Mouse (Mus musculus) hindbrain, embryonic 15.5 days (tissue): ENCODE data around the gene Zfp384. TPM values are rescaled to one million over a fixed set of nuclear protein-coding genes. Genes with fewer than 3 reads are reported as not detected.

Experiments
- ATAC-seq: fragments of 200-750 bp; cut with Nextera tagmentation; 2 replicates; pipeline ENCODE4 v1.8.0; 2017; ENCODE audit warnings: low read depth, moderate number of reproducible peaks, moderate TSS enrichment; ENCODE audit not compliant: low FRiP score
- H3K27ac ChIP-seq: fragments of 300-500 bp; sonication (generic); replicated peaks from 2 replicates; pipeline ENCODE4 v1.5.1; 2015; ENCODE audit warnings: mild to moderate bottlenecking, inconsistent platforms
- H3K27me3 ChIP-seq: fragments of 300-500 bp; sonication (generic); 2 replicates; pipeline ENCODE4 v1.6.1; 2015; ENCODE audit warnings: control low read depth, inconsistent platforms
- H3K36me3 ChIP-seq: fragments of 300-500 bp; sonication (generic); 2 replicates; pipeline ENCODE4 v1.6.1; 2015; ENCODE audit warnings: control low read depth, inconsistent platforms
- H3K4me1 ChIP-seq: fragments of 300-500 bp; sonication (generic); replicated peaks from 2 replicates; pipeline ENCODE4 v1.6.1; 2015; ENCODE audit warnings: control low read depth, inconsistent platforms
- H3K4me2 ChIP-seq: fragments of 300-500 bp; sonication (generic); 2 replicates; pipeline ENCODE4 v1.6.1; 2015; ENCODE audit warnings: moderate library complexity, mild to moderate bottlenecking, inconsistent platforms
- H3K4me3 ChIP-seq: fragments of 300-500 bp; sonication (generic); 2 replicates; pipeline ENCODE4 v1.5.1; 2015; ENCODE audit warnings: mild to moderate bottlenecking, inconsistent platforms
- H3K9ac ChIP-seq: fragments of 300-500 bp; sonication (generic); 2 replicates; pipeline ENCODE4 v1.6.1; 2015; ENCODE audit warnings: inconsistent platforms
- H3K9me3 ChIP-seq: fragments of 300-500 bp; sonication (generic); 2 replicates; pipeline ENCODE4 v1.6.1; 2016; ENCODE audit warnings: control low read depth, inconsistent platforms
- WGBS: fragments of 180-500 bp; shearing (Covaris S2); methylation state at CpG from one replicate; pipeline ENCODE4 v1.1.7; 2015; 5-methylcytosine and 5-hydroxymethylcytosine counted together
- polyA plus RNA-seq: library from polyadenylated mRNA; unstranded; fragments of >200 nt; fragmentation: Nextera tagmentation; extraction: Ambion mirVana; gene quantifications from 2 replicates; pipeline ENCODE4 v1.2.1, GENCODE M21; 2015

Zfp384 gene
- 14.9 and 19.6 TPM in 2 replicates for polyA plus RNA-seq

DNA sequence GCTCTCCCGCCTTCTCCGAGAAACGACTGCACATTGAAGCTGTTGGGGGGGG, at the start of gene Zfp384:
Gene Zfp384 (plus strand): TSS at position 17 of the 52 bp plus-strand sequence.
- Histone ChIP-seq H3K4me3 (peak within 1 kb of the TSS; percentile 74), H3K36me3 (peaks cover 24% of the 10 kb centered on the region; the same call in 1 of the 2 replicates), H3K27me3 (no peaks in the 10 kb centered on the region), H3K9ac (peak within 1 kb of the TSS; percentile 78), H3K27ac (peak within 1 kb of the TSS; percentile 98), H3K9me3 (no peaks in the 10 kb centered on the region), H3K4me2 (peak within 1 kb of the TSS; percentile 94), H3K4me1 (peaks cover 46% of the 10 kb centered on the region)
- WGBS = 0% methylated on average over 2 of the region's 3 CpGs
- no peak for ATAC-seq

DNA sequence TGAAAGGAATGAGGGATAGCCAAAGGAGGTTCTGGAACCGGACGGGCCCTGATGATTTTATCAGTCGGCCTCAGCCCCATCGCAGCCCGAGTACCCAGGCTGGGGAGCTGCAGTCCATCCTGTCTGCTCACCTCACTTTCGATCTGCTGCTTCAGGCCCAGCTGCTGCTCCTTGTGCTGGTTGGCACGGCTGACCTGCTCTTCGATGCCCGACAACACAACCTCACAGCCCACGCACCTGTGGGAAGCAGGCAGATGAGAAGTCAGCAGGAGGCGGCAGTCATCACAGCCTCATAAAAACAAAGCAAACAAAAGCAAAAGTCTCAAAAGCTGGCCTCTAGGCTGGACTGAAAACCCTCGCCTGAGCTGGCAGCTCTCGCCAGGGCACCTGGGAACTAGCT, 49.0 kb upstream of the Zfp384 start:
- Histone ChIP-seq H3K4me1 (peaks cover 9% of the 10 kb centered on the region), H3K9ac (no peak overlapping the region), H3K4me3 (no peak overlapping the region), H3K27ac (no peak overlapping the region), H3K36me3 (peaks cover 37% of the 10 kb centered on the region), H3K4me2 (no peak overlapping the region), H3K27me3 (no peaks in the 10 kb centered on the region), H3K9me3 (no peaks in the 10 kb centered on the region)
- 93% methylated on average over 13 of the region's 13 CpGs for WGBS
- no peak for ATAC-seq

DNA sequence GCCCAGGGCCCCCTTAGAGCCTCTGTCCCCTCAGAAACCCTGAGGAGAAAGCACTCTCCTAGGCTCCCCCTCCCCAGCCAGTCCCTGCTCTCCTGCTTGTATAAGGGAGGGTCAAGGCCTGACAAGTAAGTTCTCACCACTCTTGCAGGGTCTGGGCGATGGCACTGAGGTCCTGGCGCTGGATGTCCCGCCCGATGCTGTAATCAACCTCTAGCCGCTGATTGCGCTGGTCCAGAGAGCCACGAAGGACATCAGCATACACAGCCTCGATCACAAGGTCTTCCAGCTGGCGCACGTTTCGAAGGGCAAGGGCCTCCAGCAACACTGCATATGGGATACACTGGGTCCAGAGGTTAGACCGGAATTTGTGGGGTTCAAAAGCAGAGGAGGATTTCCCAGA, 47.9 kb upstream of the Zfp384 start:
- H3K9ac ChIP-seq = no peak overlapping the region
- no peak overlapping the region for H3K27ac ChIP-seq
- peaks cover 37% of the 10 kb centered on the region for H3K36me3 ChIP-seq
- ATAC-seq = no peak
- no peak overlapping the region for H3K4me3 ChIP-seq
- WGBS = 94% methylated on average over 12 of the region's 12 CpGs
- H3K27me3 ChIP-seq = no peaks in the 10 kb centered on the region
- no peaks in the 10 kb centered on the region for H3K9me3 ChIP-seq
- peaks cover 11% of the 10 kb centered on the region for H3K4me1 ChIP-seq
- H3K4me2 ChIP-seq = no peak overlapping the region

DNA sequence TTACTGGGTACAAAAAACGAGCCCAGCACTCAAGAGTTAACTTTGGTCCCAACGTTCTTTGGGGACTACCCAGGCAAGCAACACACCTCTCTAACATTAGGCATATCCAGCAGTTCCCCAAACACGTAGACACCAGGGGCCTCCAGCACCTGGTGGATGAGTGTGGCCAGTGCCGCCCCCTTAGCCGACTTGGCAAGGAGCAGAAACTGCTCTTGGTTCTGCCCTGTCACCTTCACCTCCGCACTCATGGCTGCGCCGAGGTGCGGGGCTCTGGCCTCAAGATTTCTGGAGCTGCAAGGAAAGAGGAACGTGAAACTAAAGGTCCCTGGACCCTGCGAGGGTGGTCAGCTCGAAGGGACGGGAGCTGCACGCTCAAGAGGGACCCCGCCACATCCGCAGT, 44.3 kb upstream of the Zfp384 start:
- Histone ChIP-seq H3K4me3 (peak overlapping the region; percentile 71), H3K4me1 (peaks cover 17% of the 10 kb centered on the region)

DNA sequence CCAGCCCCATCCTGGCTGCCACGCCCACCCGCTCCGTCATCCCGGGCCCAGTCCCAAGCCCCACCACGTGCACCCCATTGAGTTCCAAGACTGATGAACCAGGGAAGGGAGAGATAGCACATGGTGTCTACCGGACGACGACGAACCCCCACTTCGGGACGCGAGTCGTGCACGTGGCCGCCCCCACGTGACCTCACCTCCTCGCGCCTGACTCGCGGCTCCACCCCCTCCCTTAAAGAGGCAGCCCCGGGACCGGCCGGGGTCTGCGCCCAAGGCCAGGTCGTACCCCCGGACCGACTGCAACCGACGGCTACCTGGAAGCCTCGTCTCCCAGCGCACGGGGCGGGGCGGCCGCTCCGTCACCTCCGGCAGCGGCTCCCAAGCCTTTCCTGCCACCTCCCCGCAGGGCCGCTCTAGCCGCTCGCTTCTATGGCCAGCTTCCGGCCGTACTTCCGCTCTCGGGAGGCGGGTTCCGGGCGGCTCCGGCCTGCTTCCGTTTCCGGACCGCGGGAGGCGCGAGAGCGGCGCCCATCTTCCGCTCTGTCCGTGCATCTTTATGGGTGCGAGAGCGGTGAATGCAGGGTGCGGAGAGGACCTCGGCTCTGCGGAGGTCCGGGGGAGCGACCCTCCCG, 43.7 kb upstream of the Zfp384 start, which contains the start of gene Cops7a:
Gene Cops7a (minus strand): TSS at position 451 of the 632 bp plus-strand sequence.
- peak within 1 kb of the TSS; percentile 92 for H3K27ac ChIP-seq
- peak within 1 kb of the TSS; percentile 89 for H3K9ac ChIP-seq
- H3K4me3 ChIP-seq = peak within 1 kb of the TSS; percentile 71
- peak within 1 kb of the TSS; percentile 93 for H3K4me2 ChIP-seq
- H3K9me3 ChIP-seq = no peaks in the 10 kb centered on the region
- H3K4me1 ChIP-seq = peaks cover 17% of the 10 kb centered on the region
- peaks cover 9% of the 10 kb centered on the region; the same call in 1 of the 2 replicates for H3K36me3 ChIP-seq
- no peaks in the 10 kb centered on the region for H3K27me3 ChIP-seq
- ATAC-seq = peak; percentile 95
- 0% methylated on average over 67 of the region's 68 CpGs for WGBS

More for the DNA sequence above, 44.3 kb upstream of the Zfp384 start:
- Histone ChIP-seq H3K36me3 (peaks cover 13% of the 10 kb centered on the region), H3K9ac (peak overlapping the region; percentile 89), H3K27me3 (no peaks in the 10 kb centered on the region), H3K4me2 (peak overlapping the region; percentile 93), H3K9me3 (no peaks in the 10 kb centered on the region), H3K27ac (peak overlapping the region; percentile 92)
- 45% methylated on average over 16 of the region's 16 CpGs for WGBS
- ATAC-seq = peak; percentile 39

DNA sequence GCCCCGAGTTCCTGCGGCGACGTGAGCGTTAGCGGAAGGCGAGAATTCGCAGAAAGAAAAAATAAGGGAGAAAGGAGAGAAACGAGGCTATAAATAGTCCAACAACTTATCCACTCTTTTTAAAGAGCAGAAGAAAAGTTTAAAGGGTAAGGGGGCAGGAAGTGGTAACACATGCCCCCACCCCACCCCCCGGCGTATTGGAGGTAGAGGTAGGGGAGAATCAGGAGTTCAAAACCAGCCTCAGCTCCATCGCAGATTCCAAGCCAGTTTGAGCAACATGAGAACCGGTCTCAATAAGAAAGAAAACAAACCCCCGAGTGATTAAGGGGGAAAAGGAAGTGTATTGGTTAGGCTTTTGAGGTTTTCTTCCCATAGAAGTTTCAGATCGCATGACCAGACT, 43.2 kb upstream of the Zfp384 start:
- Histone ChIP-seq H3K4me1 (peaks cover 17% of the 10 kb centered on the region), H3K4me2 (peak overlapping the region; percentile 93), H3K9me3 (no peaks in the 10 kb centered on the region), H3K4me3 (peak overlapping the region; percentile 71), H3K27me3 (0 out of 2 replicates have a peak, but pooled peaks cover 4% of the 10 kb centered on the region), H3K9ac (peak overlapping the region; percentile 89), H3K36me3 (peaks cover 5% of the 10 kb centered on the region; the same call in 1 of the 2 replicates), H3K27ac (peak overlapping the region; percentile 92)
- WGBS = 16% methylated on average over 15 of the region's 15 CpGs
- ATAC-seq = no peak

DNA sequence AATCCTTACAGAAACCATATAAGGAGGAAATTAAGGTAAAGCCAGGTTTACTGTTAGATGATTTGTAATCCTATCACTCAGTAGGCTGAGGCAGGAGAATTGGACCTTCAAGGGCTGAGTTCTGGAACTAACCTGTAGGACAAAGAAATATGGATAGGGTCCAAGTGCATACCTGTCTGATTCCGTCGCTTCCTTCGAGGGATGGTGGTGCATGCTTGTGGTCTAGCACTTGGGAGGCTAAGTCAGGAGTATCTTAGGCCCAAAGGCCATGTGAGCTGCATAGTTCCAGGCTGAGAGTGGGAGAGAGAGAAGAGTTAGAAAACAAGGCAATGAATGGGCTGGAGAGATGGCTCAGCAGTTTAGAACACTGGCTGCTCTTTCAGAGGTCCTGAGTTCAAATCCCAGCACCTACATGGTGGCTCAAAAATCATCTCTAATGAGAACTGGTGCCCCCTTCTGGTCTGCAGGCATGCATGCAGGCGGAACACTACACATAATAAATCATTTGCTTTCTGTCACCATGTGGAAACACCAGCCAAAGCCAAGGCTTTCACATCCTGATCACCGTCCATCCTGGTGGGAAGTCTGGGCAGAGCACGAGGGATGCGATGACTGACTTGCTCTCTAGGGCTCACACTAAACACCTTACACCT, 42.4 kb upstream of the Zfp384 start:
- H3K4me2 ChIP-seq = peak overlapping the region; percentile 93
- H3K9me3 ChIP-seq = no peaks in the 10 kb centered on the region
- no peak for ATAC-seq
- H3K4me1 ChIP-seq = peaks cover 17% of the 10 kb centered on the region
- 0 out of 2 replicates have a peak, but pooled peaks cover 4% of the 10 kb centered on the region for H3K27me3 ChIP-seq
- 94% methylated on average over 7 of the region's 7 CpGs for WGBS
- H3K27ac ChIP-seq = no peak overlapping the region
- H3K9ac ChIP-seq = no peak overlapping the region
- no peaks in the 10 kb centered on the region for H3K36me3 ChIP-seq
- peak overlapping the region; percentile 71 for H3K4me3 ChIP-seq

DNA sequence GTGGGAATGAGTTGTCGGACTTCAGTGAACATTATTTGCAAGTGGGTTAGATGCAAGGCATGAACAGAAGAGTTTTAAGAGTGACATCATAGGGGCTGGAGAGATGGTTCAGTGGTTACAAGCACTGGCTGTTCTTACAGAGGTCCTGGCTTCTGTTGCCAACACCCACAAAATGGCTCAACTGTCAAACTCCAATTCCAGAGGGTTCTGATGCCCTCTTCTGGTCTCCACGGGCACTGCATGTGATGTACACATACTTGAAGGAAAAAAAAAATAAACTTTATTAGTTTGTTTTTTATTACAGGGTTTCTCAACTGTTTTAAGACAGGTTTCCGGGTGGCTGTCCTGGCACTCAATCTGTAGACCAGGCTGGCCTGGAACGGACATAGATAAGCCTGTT, 41.2 kb upstream of the Zfp384 start:
- 0 out of 2 replicates have a peak, but pooled peaks cover 4% of the 10 kb centered on the region for H3K27me3 ChIP-seq
- H3K9me3 ChIP-seq = no peaks in the 10 kb centered on the region
- H3K36me3 ChIP-seq = no peaks in the 10 kb centered on the region
- no peak for ATAC-seq
- H3K4me3 ChIP-seq = no peak overlapping the region
- 63% methylated on average over 4 of the region's 4 CpGs for WGBS
- H3K27ac ChIP-seq = no peak overlapping the region
- no peak overlapping the region for H3K4me2 ChIP-seq
- H3K9ac ChIP-seq = no peak overlapping the region
- peaks cover 17% of the 10 kb centered on the region for H3K4me1 ChIP-seq

DNA sequence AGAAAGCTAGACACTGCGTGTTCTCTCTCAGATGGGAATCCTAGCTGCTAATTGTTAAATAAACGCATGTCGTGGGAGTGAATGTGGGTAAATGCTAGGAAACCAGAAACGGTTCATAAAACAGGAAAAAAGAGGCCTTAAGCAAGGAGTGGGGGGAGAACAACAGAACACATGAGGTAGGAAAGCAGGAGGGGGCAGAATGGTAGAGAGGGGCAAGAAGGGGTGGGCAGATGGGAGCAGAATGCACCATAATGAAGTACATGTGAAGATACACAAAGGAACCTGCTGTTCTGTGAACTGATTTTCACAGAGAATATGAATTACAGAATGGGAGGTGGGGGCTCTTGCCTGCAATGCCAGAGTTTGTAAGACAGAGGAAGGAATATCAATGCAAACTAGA, 16.7 kb upstream of the Zfp384 start:
- H3K4me2 ChIP-seq = no peak overlapping the region
- H3K4me3 ChIP-seq = no peak overlapping the region
- H3K27me3 ChIP-seq = 0 out of 2 replicates have a peak, but pooled peaks cover 5% of the 10 kb centered on the region
- no peaks in the 10 kb centered on the region for H3K36me3 ChIP-seq
- no peak for ATAC-seq
- 75% methylated on average over 4 of the region's 4 CpGs for WGBS
- peaks cover 4% of the 10 kb centered on the region; the same call in 1 of the 2 replicates for H3K4me1 ChIP-seq
- no peak overlapping the region for H3K9ac ChIP-seq
- no peak overlapping the region for H3K27ac ChIP-seq
- H3K9me3 ChIP-seq = no peaks in the 10 kb centered on the region

DNA sequence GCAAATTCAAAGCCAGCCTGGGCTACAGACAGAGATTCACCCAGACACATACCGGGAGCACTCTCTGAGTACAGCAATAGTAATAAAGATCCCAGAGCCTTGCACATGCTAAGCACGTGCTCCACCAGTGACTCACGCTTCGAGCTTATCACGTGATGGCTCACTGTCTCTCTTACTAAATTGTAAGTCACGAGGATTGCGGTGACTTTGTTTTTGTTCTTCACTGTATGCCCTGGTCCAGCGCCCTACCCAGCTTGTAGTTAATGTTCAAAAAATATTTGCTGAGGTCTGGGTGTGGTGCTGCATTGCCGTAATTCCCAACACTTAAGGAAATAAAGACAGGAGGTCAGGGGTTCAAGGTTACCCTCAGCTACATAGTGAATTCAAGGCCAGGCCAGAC, 15.6 kb upstream of the Zfp384 start:
- no peak overlapping the region for H3K4me3 ChIP-seq
- no peaks in the 10 kb centered on the region for H3K36me3 ChIP-seq
- H3K9me3 ChIP-seq = no peaks in the 10 kb centered on the region
- WGBS = 83% methylated on average over 9 of the region's 9 CpGs
- H3K27ac ChIP-seq = no peak overlapping the region
- H3K9ac ChIP-seq = no peak overlapping the region
- 0 out of 2 replicates have a peak, but pooled peaks cover 5% of the 10 kb centered on the region for H3K27me3 ChIP-seq
- peaks cover 14% of the 10 kb centered on the region for H3K4me1 ChIP-seq
- no peak for ATAC-seq
- no peak overlapping the region for H3K4me2 ChIP-seq

DNA sequence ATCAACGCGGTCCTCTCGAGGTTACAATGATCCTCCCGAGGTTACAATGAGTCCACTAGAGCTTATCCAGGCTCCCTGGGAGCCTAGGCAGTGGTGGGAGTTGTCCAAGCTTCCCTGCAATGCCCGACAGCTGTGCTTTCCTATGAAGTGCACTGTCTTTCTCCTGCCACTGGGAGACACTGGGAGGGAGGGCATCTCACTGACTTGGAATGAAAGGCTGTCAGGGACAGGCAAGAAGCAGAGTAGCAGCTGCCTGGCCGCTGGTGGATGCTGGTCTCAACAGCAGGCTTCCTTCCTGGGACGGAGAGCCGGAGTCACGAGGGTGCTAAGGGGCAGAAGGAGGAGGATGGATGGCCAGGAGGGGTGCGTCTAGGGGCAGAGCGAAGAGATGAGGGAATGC, 15.1 kb upstream of the Zfp384 start:
- H3K36me3 ChIP-seq = no peaks in the 10 kb centered on the region
- no peaks in the 10 kb centered on the region for H3K9me3 ChIP-seq
- WGBS = 10% methylated on average over 11 of the region's 11 CpGs
- peaks cover 19% of the 10 kb centered on the region for H3K4me1 ChIP-seq
- peak overlapping the region; percentile 14 for H3K4me3 ChIP-seq
- H3K27ac ChIP-seq = no peak overlapping the region; the same call in 1 of the 2 replicates
- H3K27me3 ChIP-seq = peaks cover 10% of the 10 kb centered on the region; the same call in 1 of the 2 replicates
- H3K4me2 ChIP-seq = peak overlapping the region; percentile 42
- no peak for ATAC-seq
- H3K9ac ChIP-seq = 0 out of 2 replicates have a peak overlapping the region, but pooled peaks have one; percentile 36

DNA sequence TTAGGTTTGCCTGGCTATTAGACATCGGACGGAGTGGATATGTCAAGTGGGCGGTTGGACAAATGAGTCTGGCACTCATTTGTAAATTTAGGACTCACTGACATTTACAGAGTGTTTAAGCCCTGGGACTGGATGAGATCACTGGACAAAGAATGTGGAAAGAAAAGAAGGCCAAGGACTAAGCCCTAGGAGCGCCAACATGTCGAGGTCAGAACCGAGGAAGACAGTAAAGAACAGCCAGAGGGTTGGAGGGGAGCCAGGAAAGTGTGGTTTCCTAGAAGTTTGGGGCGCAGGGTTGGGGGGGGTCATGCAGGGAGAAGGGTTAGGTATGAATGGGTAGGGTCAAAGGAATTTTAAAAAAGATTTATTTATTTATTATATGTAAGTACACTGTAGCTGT, 13.7 kb upstream of the Zfp384 start:
- no peak overlapping the region for H3K27ac ChIP-seq
- H3K27me3 ChIP-seq = peaks cover 19% of the 10 kb centered on the region
- WGBS = 81% methylated on average over 7 of the region's 7 CpGs

More for the DNA sequence above, 13.7 kb upstream of the Zfp384 start:
- no peak overlapping the region for H3K4me2 ChIP-seq
- peaks cover 6% of the 10 kb centered on the region; the same call in 1 of the 2 replicates for H3K36me3 ChIP-seq
- H3K4me1 ChIP-seq = peaks cover 27% of the 10 kb centered on the region
- no peaks in the 10 kb centered on the region for H3K9me3 ChIP-seq
- no peak for ATAC-seq
- no peak overlapping the region for H3K9ac ChIP-seq
- H3K4me3 ChIP-seq = no peak overlapping the region
